Mouse (Mus musculus): ENCODE measurements around the gene 1700123O20Rik. TPM values are rescaled to one million over a fixed set of nuclear protein-coding genes. Genes with fewer than 3 reads are reported as not detected.
A peak's percentile ranks its signal among the peaks of the same experiment; 100 is the strongest.

1700123O20Rik gene
- total RNA-seq, 2 experiments from 2014 or later = 16.2 to 16.9 TPM

GRCm38 (mm10) chr14:54676290-54676689 is 9.7 kb upstream of the 1700123O20Rik start:
- no peak for DNase-seq

- no peak for DNase-seq
These were observed 7.2 kb upstream of the 1700123O20Rik start for GRCm38 (mm10) chr14:54678657-54679304.

- DNase-seq = no peak
These were observed 3.6 kb upstream of the 1700123O20Rik start for GRCm38 (mm10) chr14:54682396-54682795.

GRCm38 (mm10) chr14:54685471-54685870 is 545 bp upstream of the 1700123O20Rik start:
- DNase-seq = no peak

GRCm38 (mm10) chr14:54686522-54687143 is 617 bp downstream of the 1700123O20Rik start, which contains the start of gene Acin1:
TSS of gene Acin1 (minus strand) at chr14:54686931.
- peak; percentile 100 for DNase-seq

GRCm38 (mm10) chr14:54687251-54687650 is 1.2 kb downstream of the 1700123O20Rik start:
- no peak for DNase-seq

- no peak for DNase-seq
These were observed 9.0 kb downstream of the 1700123O20Rik start for GRCm38 (mm10) chr14:54695042-54695441.

- DNase-seq = no peak
These were observed 10.7 kb downstream of the 1700123O20Rik start for GRCm38 (mm10) chr14:54696752-54697151.

GRCm38 (mm10) chr14:54698733-54699132 is 12.7 kb downstream of the 1700123O20Rik start, which contains the start of gene Gm29776:
TSS of gene Gm29776 (minus strand) at chr14:54698833.
- DNase-seq = no peak

GRCm38 (mm10) chr14:54699586-54699985 is 13.6 kb downstream of the 1700123O20Rik start:
- DNase-seq = no peak

GRCm38 (mm10) chr14:54701298-54701697 is 15.3 kb downstream of the 1700123O20Rik start:
- DNase-seq = peak; percentile 86

GRCm38 (mm10) chr14:54703207-54703606 is 17.2 kb downstream of the 1700123O20Rik start:
- DNase-seq = no peak

GRCm38 (mm10) chr14:54705844-54706243 is 19.8 kb downstream of the 1700123O20Rik start:
- DNase-seq = no peak

GRCm38 (mm10) chr14:54706589-54707320 is 20.7 kb downstream of the 1700123O20Rik start:
- DNase-seq = no peak

- DNase-seq = no peak
These were observed 23.0 kb downstream of the 1700123O20Rik start for GRCm38 (mm10) chr14:54709054-54709453.

- no peak for DNase-seq
These were observed 26.1 kb downstream of the 1700123O20Rik start, which contains the start of gene Cebpe for GRCm38 (mm10) chr14:54712074-54712473. TSS of gene Cebpe (minus strand) at chr14:54712174.

GRCm38 (mm10) chr14:54712861-54713260 is 26.8 kb downstream of the 1700123O20Rik start:
- DNase-seq = no peak

GRCm38 (mm10) chr14:54714121-54714520 is 28.1 kb downstream of the 1700123O20Rik start:
- peak; percentile 44 for DNase-seq

GRCm38 (mm10) chr14:54714617-54715081 is 28.6 kb downstream of the 1700123O20Rik start:
- DNase-seq = no peak

- no peak for DNase-seq
These were observed 29.4 kb downstream of the 1700123O20Rik start for GRCm38 (mm10) chr14:54715402-54715801.

- DNase-seq = no peak
These were observed 34.0 kb downstream of the 1700123O20Rik start for GRCm38 (mm10) chr14:54720041-54720440.

- peak; percentile 35 for DNase-seq
These were observed 34.8 kb downstream of the 1700123O20Rik start for GRCm38 (mm10) chr14:54720654-54721350.

Measured in gastrocnemius, postnatal 10 days (tissue).